Mouse (Mus musculus) bone marrow macrophage, adult 2 months (primary cell): ENCODE measurements around the gene Zfp787. TPM values are rescaled to one million over a fixed set of nuclear protein-coding genes. Genes with fewer than 3 reads are reported as not detected.
A peak's percentile ranks its signal among the peaks of the same experiment; 100 is the strongest.
"Not testable (repeated sequence)": the region's sequence is repeated elsewhere in the genome, so short reads cannot be mapped to it uniquely, and the experiment has no call there.

Experiments
- H3K27ac ChIP-seq: 2 replicates; pipeline ENCODE4 v1.5.1; 2012; ENCODE audit warnings: low read depth, low read length; ENCODE audit not compliant: insufficient read depth
- H3K4me1 ChIP-seq: 2 replicates; pipeline ENCODE4 v1.6.1; 2012; ENCODE audit warnings: low read length; ENCODE audit not compliant: control insufficient read depth, insufficient read depth
- H3K4me3 ChIP-seq: 2 replicates; pipeline ENCODE4 v1.5.1; 2012; ENCODE audit warnings: mild to moderate bottlenecking, low read length, moderate library complexity; ENCODE audit not compliant: insufficient read depth
- CTCF ChIP-seq: IDR thresholded peaks from 2 replicates; pipeline ENCODE4 v1.5.1; 2012; ENCODE audit warnings: low read depth, mild to moderate bottlenecking, low read length, moderate library complexity
- POLR2A ChIP-seq: IDR thresholded peaks from 2 replicates; pipeline ENCODE4 v1.6.1; 2012; ENCODE audit warnings: mild to moderate bottlenecking, low read depth, low read length, borderline replicate concordance
- polyA plus RNA-seq: library from polyadenylated mRNA; stranded (reverse); fragments of >200 nt; gene quantifications from 2 replicates; pipeline ENCODE4 v1.2.4, GENCODE M21; 2012; ENCODE audit not compliant: missing spikeins, insufficient read depth, insufficient read length

The Zfp787 gene
- polyA plus RNA-seq, 1 experiment = 22.8 TPM

DNA sequence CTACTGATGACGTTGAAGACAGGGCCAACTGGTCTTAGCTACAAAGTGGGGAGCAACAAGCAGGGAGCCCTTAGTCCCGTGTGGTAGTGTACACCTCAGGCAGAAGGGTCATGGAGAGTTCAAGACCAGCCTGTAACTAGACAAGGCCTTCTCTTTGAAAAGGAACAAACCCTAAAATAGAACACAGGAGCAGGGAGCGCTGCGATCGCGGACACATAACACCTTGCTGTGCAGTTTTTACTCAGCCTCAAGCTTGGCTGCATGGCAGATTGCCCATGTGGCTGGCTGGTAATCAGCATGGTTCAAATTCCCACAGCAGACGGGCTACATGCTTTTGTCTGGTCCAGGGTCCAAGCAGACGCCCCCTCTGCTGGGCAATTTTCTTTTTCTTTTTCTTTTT lies 28.7 kb upstream of the Zfp787 start:
- no peak for TF ChIP-seq CTCF
- no peak for TF ChIP-seq POLR2A
- Histone ChIP-seq H3K27ac (no peak overlapping the region), H3K4me3 (no peak overlapping the region), H3K4me1 (peaks cover 9% of the 10 kb centered on the region)

DNA sequence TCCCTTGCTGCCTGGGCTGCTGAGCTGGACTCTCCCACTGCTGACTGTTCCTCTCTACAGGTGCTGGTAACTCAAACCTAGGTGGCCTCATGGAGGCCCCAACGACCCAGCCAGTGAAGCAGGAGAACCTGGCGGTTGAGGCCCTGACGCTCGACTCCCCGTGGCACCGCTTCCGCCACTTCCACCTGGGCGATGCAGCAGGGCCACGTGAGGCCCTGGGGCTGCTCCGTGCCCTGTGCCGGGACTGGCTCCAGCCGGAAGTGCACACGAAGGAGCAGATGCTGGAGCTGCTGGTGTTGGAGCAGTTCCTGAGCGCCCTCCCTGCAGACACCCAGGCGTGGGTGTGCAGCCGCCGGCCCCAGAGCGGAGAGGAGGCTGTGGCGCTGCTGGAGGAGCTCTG lies 28.0 kb upstream of the Zfp787 start:
- Histone ChIP-seq H3K4me1 (peaks cover 9% of the 10 kb centered on the region), H3K4me3 (no peak overlapping the region), H3K27ac (no peak overlapping the region)
- TF ChIP-seq CTCF (no peak), POLR2A (no peak)

DNA sequence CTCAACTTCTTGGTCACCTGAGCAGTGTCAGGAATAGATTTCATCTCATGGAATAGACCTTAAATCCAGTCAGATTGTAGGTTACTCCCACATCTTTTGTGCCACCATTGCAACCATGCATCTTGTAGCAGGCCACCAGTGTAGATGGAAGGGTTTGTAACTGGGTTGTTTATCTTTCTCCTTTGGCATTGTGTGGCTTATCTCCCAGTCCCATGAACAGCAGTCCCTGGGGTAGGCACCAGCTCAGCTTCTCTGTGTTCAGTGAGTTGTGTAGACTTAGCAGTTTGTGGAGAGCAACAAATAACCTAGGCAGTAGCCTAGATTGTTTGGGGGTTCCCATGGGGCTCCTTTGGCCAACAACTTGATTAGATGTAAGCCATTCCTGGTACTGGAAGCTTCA lies 27.1 kb upstream of the Zfp787 start:
- TF ChIP-seq POLR2A (no peak), CTCF (no peak)
- Histone ChIP-seq H3K27ac (no peak overlapping the region), H3K4me3 (no peak overlapping the region), H3K4me1 (peaks cover 9% of the 10 kb centered on the region)

DNA sequence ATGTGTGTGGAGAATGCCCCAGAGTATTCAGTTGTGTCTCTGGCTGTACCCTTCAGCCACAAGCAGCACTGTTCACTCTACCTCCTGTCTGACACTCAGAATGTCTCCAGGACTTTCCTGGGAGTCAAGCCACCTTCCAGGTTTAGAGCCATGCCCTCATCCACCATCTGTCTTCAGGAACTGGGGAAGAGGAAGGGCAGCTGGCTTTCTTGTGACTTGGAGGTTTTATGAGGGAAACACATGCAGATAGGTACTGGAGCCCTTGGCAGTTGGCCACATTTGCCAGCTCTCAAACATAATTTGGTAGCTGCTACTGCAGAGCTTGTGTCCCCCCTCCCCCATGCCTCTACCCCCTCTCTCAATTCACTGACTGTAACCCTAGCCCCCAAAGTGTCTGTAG lies 23.2 kb upstream of the Zfp787 start:
- H3K4me1 ChIP-seq = 0 out of 2 replicates have a peak, but pooled peaks cover 2% of the 10 kb centered on the region

DNA sequence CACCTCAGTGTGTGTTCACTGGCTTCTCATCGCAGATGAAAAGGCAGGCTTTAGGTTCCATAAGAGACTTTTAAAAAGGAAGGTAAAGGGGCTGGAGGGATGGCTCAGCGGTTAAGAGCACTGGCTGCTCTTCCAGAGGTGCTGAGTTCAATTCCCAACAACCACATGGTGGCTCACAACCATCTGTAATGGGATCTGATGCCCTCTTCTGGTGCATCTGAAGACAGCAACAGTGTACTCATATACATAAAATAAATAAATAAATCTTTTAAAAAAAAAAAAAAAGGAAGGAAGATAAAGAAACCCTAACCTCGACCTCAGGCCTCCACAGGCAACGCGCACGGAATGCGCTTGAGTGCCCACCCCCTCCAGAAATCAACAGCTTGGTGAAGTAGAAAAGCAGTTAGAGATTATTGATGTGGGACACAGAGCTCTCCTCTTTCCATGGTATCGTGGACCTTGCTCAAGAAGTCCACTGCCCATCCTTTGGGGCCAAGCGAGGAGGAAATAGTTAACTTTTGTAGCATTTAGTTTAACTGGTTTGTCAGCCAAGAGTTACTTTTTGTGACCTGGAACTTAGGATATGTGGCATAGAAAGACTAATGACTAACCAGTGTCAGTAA lies 18.7 kb upstream of the Zfp787 start:
- not testable (repeated sequence) for H3K4me3 ChIP-seq, H3K27ac ChIP-seq
- peaks cover 17% of the 10 kb centered on the region for H3K4me1 ChIP-seq

More for the DNA sequence above, 23.2 kb upstream of the Zfp787 start:
- Histone ChIP-seq H3K27ac (no peak overlapping the region), H3K4me3 (no peak overlapping the region)
- TF ChIP-seq POLR2A = no peak
- no peak for TF ChIP-seq CTCF

DNA sequence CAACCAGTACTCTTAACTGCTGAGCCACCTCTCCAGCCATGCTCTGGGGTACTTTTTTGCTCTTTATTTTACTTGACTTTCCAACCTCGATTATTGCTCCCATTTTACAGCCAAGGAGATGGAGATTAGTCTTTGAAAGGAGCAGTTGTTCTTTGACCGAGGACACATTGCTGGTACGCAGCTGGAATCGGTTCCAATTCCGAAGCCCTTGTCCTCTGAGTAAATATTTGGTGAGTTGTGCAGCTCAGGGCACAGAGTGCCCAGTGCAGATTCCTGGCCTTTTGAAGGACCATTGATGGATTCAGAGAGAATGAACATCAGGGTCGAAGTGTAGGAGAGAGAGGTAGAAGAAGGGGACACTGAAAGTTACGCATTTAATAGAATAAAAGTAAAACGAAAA lies 18.1 kb upstream of the Zfp787 start:
- Histone ChIP-seq H3K4me3 (no peak overlapping the region), H3K4me1 (peaks cover 21% of the 10 kb centered on the region), H3K27ac (no peak overlapping the region)
- TF ChIP-seq POLR2A (no peak), CTCF (no peak)

DNA sequence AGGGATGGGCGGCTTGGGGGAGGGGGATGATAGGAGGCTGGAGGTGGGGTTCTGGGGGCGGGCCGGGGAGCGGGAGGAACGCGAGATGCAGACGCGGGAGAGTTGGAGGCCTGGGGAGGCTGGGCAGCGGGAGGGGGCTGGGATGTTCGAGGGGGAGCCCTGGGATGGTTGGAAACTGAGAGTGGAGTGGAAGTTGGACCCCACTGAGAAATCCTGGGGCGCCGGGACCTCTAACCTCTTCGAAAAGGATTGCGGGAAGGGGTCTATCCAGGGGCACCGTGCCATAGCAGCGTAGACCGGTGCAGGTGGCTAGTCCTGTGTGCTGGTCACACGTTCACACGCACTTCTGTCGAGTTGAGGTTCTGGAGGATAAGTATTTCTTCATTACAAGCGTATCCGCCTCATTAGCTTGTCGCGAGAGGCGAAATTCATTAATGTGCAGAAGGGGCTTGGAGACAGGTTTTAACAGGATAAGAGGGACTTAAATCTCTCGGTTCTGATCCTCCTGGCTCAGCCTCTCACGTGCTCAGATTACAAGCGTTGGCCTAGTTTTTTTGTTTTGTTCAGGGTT lies 17.0 kb upstream of the Zfp787 start:
- TF ChIP-seq CTCF = no peak
- Histone ChIP-seq H3K4me1 (peaks cover 23% of the 10 kb centered on the region), H3K4me3 (peak overlapping the region; percentile 66), H3K27ac (peak overlapping the region; percentile 91)

DNA sequence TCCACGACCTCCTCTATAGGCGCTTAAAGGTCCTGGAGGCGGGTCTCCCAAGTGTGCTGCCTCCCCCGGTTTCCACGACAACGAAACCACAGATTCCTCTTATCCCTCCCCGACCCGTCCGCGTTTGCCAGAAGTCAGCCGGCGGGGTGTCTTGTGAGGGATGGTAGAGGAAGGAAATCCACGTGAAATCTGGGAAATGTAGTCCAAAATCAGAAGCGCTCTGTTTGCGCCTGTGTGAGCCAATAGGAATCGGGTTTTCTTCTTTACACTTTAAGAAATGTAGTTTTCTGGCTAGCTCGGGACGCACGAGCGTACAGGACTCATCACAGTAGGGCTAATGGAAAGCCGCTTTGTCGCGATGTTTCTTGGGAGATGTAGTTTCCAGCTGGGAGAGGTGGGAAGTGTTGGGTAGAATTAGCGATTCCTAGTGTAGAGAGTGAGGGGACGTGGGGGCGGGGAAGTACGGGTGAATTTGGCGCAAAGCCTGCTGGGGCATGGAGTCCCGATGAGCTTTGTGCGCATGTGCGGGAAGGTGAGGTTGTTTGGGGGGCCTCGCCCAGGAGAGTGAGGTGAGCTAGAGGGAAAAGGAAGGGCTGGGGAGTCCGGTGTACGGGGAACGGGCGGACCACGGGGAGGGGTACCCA lies 16.3 kb upstream of the Zfp787 start, which contains the start of gene Zfp444:
Zfp444 (plus strand) TSS at position 221 of the 644 bp plus-strand sequence.
- Histone ChIP-seq H3K4me1 (peaks cover 23% of the 10 kb centered on the region), H3K4me3 (peak within 1 kb of the TSS; percentile 66), H3K27ac (peak within 1 kb of the TSS; percentile 91)
- TF ChIP-seq POLR2A (0 out of 2 replicates have a peak, but pooled peaks have one; percentile 4), CTCF (no peak)

DNA sequence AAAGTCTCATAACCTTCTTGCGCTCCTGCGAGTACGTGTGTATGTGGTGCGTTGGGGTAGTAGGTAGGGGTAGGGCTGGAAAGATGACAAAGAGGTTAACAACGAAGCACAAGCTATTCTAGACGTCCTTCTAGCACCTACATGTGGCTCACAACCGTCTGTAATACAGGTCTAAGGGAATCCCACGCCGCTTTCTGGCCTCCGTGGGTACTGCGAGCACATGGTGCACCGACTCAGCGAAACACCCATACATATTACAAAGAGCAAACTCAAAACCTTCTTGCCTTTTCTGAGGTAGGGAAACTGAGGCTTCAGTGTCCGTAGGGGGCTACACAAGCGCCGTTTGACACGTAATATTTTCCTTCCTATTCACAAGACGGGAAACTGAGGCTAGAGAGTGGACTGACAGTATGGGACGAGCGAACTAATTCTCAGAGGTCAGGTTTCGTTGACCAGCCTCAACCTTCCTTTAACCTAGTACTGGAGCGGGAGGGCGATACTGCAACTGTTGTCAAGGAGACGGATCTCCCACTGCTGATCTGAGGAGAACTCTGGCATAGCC lies 15.7 kb upstream of the Zfp787 start:
- Histone ChIP-seq H3K27ac (peak overlapping the region; percentile 91), H3K4me1 (peaks cover 23% of the 10 kb centered on the region), H3K4me3 (peak overlapping the region; percentile 66)
- TF ChIP-seq POLR2A (no peak), CTCF (peak; percentile 47)

DNA sequence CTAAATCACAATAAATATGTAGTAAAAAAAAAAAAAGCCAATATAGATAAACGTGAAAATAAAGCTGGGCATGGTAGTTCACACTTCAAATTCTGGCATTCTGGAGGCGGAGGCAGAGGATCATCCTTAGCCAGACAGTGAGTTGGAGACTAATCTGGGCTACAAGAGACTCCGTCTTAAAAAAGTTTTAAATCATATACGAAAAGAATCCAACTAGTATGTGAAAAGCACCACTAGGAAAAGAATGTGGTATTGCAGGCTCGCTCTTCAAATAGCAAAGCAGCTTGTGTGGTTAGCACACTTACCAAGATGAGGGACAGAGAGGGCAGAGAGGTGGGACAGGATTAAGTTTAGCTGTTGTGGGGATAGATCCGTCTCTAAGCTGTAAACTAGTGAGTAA lies 15.1 kb upstream of the Zfp787 start:
- TF ChIP-seq CTCF (no peak), POLR2A (no peak)
- Histone ChIP-seq H3K27ac (peak overlapping the region; percentile 91; the same call in 1 of the 2 replicates), H3K4me3 (peak overlapping the region; percentile 66), H3K4me1 (peaks cover 23% of the 10 kb centered on the region)
